Mouse (Mus musculus) olfactory bulb, adult 2 months (tissue): ENCODE measurements at regions not wholly inside any gene's neighbourhood (a gene's known extent, or its start where the extent isn't known, plus 50 kb on each side); places are given as distances from the start of the nearest gene placed in this dataset.

Experiments
- CTCF ChIP-seq: fragments of 200-500 bp; IDR thresholded peaks from 2 replicates; pipeline ENCODE4 v1.5.1; 2012; ENCODE audit warnings: low read depth, mild to moderate bottlenecking, low read length, moderate library complexity; ENCODE audit not compliant: insufficient read depth
- POLR2A ChIP-seq: fragments of 200-500 bp; IDR thresholded peaks from 2 replicates; pipeline ENCODE4 v1.6.1; 2012; ENCODE audit warnings: mild to moderate bottlenecking, low read depth, low read length, moderate library complexity; ENCODE audit not compliant: insufficient read depth

DNA sequence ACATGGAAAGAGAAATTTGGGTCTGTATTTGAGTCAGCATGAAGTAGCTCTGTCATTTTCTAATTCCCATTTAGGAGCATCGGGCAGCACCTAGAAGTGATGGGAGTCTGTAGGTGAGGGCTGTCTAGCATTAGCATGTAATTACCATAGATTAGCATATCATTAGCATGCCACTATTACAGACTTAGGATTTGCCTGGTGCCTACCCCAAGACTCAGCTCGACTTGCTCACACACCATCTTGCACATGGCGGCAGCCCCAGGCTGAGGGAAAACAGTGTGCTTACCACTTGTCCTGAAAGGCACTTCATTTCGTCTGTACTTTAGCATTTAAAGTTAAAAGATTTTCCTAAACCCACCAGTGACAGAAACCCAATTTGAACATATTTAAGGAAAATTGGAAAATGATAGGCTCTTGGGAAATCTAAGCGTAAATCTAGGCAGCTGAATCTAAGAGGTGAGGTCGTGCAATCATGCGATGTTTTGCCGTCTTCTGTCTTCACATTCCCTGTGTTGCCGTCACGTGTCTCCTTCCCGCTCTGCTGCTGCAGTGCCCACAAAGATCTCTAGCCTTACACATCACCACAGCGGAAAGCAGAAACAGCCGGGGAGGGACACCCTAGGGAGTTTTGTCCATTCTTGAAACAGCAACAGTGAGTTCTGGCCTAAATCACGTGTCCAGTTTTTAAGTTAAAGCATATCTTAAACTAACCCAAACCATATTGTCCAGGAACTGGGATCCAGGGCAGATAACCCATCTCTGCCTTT, 101.2 kb upstream of the Tsc22d1 start:
- no peak for TF ChIP-seq CTCF
- TF ChIP-seq POLR2A: no peak
